Mouse (Mus musculus): ENCODE data around the gene Dcun1d4. TPM values are rescaled to one million over a fixed set of nuclear protein-coding genes. Genes with fewer than 3 reads are reported as not detected.
"Not testable (repeated sequence)": the region's sequence is repeated elsewhere in the genome, so short reads cannot be mapped to it uniquely, and the experiment has no call there.

Gene Dcun1d4
- total RNA-seq, 4 experiments from 2014 or later, result 126 to 143 (median 129) TPM

DNA sequence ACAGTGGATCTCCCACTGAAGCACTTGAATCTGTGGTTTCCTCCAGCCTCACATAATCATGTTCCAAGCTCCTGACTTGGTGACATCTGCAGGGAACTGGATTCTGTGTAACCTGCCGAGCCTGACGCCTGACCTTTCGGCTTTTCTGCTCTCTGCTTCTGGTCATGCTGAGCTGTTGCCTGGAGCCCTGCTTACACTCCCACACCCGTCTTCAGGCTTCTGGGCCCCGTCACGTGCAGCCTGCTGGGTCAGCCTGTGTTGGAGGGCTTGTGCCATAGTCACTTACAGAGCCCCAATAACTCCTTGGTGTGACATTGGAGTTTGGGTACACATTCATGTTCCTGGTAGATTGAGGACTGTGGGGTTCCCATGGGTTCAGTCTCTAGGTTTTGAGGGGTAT, 64.8 kb downstream of the Dcun1d4 start:
- no peak for DNase-seq (ENCODE audit: low spot score in 2 of 2)

GRCm38 (mm10) chr5:73547252-73547651, 66.5 kb downstream of the Dcun1d4 start:
- no peak for DNase-seq (ENCODE audit: low spot score in 2 of 2)

DNA sequence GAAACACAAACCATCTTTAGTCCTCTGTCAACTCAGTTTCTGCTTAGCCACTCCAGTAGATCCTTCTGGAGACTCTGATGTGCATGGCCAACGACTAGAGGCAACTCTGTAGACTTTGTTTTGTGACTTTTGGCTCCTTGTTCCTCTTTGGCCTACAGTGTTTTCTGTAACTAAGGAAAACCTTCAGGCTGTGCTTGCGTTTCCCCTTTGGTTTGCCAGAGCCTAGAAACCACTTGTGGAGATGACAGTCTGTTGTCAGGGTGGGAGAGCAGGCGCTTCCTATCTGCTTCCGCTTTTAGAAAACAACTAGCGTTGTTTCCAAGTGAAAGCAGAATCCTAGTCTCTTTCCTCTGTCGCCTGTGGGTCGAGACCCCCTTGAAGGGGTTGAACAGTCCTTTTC, 67.4 kb downstream of the Dcun1d4 start:
- no peak for DNase-seq (ENCODE audit: low spot score in 2 of 2)

DNA sequence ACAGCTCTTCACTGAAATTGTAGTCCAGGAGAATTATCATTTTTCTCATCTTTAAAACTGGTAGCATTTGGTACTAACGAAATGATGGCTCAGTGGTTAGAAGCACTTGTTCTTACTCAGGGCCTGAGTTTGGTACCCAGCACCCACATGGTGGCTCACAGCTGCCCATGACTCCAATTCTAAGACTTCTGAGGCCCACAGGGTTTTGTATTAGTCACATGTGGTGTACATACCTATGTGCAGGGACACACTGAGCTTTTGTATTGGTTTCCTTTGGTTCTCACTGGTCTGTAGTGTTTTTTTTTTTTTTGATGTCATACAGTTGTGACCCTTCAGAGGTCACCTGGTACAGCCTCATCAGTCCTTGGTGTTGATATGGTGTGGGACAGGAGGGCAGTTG, 68.0 kb downstream of the Dcun1d4 start:
- DNase-seq (ENCODE audit: low spot score in 2 of 2), result no peak

DNA sequence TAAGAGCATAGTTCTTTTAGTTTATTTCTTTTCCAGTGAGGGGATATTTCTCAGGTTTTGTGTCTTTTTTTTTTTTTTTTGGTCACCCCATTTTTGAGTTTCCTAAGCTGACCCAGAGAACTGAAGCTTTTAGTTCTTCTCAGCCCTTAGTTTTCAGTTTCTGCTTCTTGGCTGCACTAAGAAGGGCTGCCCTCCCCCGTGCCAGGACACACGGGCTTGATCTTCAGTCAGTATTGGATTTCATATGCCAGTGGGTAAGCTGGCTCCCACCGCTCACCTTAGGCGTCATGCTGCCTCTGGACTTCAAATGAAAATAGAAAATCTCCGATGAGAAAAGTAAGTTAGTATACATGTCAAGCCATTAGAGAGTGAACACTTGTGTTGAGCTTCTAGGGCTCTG, 71.0 kb downstream of the Dcun1d4 start:
- no peak for DNase-seq (ENCODE audit: low spot score in 2 of 2)

DNA sequence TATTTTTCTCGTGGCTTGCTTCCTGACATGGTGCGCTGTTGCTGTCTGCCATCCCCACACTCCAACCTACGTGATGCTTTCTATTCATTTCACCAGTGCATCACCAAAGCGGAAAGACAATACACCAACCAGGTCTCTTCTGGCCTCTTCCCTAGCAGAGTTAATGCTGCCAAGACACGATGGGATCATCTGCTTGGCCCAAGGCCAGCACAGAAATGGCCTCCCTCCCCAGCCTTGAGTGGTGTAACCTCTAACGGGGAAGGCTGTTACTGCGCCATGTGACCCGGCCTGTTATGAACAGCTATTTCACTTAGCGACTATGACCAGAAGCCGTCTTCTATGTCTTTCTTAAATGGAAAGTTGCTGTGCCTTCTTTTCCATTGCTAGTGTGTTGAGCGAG, 73.1 kb downstream of the Dcun1d4 start:
- DNase-seq (ENCODE audit: low spot score in 2 of 2), result no peak

- DNase-seq (ENCODE audit: low spot score in 2 of 2), result no peak
These were observed 74.5 kb downstream of the Dcun1d4 start for GRCm38 (mm10) chr5:73555096-73555852.

- no peak for DNase-seq (ENCODE audit: low spot score in 2 of 2)
These were observed 76.1 kb downstream of the Dcun1d4 start for GRCm38 (mm10) chr5:73556733-73557425.

DNA sequence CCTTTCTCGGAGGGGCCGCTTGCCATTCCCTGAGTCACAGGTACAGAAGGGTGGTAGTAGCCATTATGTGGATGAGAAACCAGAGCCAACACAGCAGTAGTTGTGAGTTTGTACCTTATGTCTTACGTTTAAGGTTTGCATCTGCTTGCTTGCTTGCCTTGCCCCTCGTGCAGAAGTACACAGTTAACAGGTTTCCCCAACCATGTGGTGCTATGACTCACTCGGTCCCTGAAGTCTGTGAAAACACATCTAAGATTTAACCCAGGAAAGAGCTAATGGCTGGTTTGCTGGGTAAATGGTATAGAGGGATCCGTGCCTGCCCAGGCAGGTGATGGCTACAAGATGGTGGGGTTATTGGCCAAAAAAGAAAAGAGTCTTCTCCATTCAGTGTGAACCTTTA, 78.0 kb downstream of the Dcun1d4 start:
- no peak for DNase-seq (ENCODE audit: low spot score in 2 of 2)

DNA sequence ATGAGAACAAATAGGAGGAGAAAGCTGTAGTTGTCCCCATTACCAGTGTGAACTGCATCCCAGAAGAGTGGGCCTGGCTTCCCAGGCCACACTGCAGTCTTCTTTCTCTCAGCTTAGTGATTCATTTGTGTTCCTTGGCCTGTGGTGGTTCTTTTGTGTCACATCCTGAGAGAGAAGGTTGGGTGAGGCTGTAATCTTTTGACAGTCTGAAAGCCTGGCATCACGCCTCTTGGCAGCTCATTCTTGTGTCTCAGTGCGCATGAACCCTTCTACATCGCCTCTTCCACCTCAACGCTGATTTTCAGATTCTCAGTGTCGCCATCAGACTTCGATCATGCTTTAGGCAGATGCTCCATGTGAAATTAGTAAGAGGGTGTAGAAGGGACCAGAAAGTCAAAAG, 83.2 kb downstream of the Dcun1d4 start:
- no peak for DNase-seq (ENCODE audit: low spot score in 2 of 2)

GRCm38 (mm10) chr5:73566119-73566518, 85.3 kb downstream of the Dcun1d4 start:
- peak in 1 of 2 experiments; percentile 2 for DNase-seq (ENCODE audit: low spot score in 2 of 2)

DNA sequence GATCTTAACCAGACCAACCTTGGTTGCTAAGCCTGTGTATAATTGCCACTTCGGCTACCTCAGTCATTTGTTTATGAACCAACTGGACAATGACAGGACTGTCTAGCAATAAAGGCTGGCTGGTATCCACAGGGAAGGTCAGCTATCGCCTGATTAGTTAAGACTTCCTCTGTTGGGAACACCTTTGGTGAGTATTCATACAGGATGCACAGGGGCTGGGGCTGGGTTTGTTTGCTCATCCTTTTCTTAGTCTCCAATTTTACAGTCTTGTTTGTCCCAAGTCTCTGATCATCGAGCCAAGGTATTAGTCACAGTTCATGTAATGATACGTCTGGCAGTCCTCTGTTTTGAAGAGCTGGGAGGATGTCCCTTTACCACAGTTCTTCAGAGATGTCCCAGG, 86.1 kb downstream of the Dcun1d4 start:
- peak in 1 of 2 experiments; percentile 3 for DNase-seq (ENCODE audit: low spot score in 2 of 2)

DNA sequence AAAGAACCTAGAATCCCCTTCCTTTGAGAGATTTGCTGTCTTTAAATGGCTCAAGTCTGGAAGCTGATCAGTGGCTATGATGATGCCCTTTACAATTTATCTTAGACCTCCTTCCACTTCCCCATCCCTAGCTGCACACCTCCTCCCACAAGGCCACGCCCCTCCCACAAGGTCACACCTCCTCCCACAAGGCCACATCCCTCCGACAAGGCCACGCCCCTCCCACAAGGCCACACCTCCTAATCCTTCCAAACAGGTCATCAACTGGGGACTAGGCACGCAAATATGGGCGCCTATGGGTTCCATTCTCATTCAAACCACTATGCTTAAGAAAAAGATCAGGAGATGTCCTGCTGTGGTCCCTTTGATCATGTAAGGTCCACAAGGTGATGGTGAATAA, 88.4 kb downstream of the Dcun1d4 start:
- DNase-seq (ENCODE audit: low spot score in 2 of 2), result peak in 1 of 2 experiments; percentile 4

DNA sequence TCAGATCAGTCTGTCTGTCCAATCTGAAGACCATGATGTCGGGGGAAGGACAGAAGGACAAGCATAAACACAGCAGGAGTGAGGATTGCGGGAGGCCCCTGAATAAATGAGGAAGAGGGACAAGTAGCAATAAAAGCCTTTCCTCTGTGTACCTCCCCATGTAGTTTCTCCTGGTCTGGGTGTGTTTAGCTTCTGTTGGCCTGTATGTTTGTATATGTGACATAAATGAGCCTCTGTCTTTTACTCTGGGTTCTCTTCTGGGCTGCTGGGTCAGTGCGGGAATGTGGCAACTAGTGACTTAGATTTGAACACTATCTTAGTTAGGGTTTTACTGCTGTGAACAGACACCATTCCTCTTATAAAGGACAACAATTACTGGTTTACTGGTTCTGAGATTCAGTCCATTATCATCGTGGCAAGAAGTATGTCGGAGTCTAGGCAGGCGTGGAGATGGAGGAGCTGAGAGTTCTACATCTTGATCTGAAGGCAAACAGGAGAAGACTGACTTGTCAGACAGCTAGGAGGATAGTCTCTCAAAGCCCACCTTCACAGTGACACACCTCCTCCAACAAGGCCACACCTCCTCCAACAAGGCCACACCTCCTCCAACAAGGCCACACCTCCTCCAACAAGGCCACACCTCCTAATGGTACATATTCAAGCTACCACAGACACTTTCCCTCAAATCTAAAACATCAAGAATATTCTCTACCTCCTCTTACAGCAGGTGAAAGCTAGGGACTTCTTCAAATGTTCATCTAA, 90.8 kb downstream of the Dcun1d4 start:
- peak in 1 of 2 experiments; percentile 2 for DNase-seq (ENCODE audit: low spot score in 2 of 2)

DNA sequence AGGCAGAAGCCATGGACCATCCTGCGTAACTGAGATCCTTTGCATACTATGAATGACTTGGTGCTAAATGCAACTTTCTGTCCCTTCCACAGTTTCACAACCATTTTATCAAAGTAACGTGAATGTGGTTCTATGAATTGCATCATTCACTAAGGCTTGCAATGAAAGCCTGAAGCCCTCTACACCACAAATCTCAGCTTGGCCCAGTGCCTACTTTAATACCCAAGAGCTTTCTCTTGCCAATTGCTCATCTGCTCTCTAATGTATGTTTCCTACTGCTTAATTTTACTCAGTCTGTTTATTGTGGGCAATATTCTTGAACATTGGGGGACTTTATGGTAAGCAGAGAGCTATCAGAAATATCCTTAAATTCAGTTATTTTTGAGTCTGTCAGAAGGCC, 92.0 kb downstream of the Dcun1d4 start:
- DNase-seq (ENCODE audit: low spot score in 2 of 2), result no peak

DNA sequence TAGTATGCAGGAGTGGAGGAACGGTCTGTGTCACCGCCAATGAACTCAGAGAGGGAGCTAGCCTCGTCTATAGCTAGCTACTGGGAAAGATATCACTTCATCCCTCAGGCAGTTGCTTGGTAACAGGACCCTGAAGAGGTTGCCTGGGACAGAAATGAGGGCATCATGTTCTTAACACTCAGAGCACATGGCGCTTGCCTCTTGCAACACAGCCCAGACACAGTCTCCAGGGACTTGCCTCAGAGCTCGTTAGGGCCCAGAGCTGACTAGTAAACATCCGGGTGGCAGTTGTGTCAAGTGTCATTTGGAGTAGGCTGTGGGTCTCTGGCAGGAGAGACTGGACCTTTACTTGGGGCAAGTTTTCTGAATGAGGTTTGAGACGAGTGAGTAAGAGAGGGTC, 93.0 kb downstream of the Dcun1d4 start:
- no peak for DNase-seq (ENCODE audit: low spot score in 2 of 2)

- no peak for DNase-seq (ENCODE audit: low spot score in 2 of 2)
These were observed 93.8 kb downstream of the Dcun1d4 start for GRCm38 (mm10) chr5:73574616-73575015.

DNA sequence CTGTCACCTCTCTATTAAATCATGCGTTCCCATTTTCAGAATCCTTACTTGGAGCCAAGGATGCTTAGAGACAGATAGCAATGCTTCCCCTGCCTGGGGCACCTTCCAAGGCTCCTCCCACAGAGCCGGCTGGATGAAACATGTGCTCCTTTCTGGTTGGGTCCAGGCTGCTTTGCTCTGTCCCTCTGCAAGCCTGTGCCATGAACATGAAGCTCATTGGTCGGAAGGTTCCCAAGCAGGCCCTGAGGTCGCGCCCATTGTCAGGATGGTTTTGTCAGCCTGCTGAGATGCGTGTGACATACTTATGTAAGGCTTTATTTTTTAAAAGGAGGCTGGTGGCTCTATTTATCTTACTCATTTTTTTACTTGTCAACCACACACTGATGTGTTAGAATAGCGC, 95.9 kb downstream of the Dcun1d4 start:
- DNase-seq (ENCODE audit: low spot score in 2 of 2), result peak in 1 of 2 experiments; percentile 54

DNA sequence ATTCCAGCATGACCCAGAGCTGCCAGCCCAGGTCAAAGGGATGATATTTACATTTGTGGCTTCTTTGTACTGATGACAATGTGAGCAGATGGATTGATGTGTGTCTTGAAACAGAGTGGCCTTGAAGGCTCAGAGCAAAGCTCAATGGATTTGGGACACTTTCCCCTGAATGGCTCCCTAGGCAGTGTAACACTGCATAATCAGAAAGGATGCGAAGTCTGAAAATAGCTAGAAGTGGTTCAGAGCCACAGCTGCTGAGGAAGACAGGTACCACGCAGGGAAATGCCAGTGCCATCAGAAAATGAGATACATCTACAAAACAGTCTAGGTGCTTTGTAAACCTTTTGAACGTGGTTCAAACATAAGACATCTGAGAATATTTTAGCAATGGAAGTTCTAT, 97.3 kb downstream of the Dcun1d4 start:
- no peak for DNase-seq (ENCODE audit: low spot score in 2 of 2)

DNA sequence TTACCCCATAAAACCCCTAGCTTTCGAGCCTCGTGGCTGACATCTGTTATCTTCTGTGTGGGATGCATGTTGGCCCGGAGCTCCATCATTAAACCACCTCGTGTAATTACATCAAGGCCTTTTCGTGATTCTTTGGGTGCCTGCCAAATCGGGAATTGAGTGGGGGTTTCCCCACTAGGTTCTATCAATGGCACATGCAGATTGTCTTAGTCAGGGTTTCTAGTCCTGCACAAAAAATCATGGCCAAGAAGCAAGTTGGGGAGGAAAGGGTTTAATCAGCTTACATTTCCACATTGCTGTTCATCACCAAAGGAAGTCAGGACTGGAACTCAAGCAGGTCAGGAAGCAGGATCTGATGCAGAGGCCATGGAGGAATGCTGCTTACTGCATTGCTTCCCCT, 103.2 kb downstream of the Dcun1d4 start:
- not testable (repeated sequence) for DNase-seq (ENCODE audit: low spot score in 2 of 2)

- no peak for DNase-seq (ENCODE audit: low spot score in 2 of 2)
These were observed 104.7 kb downstream of the Dcun1d4 start for GRCm38 (mm10) chr5:73585212-73586115.

Measured in left cerebral cortex, adult 8-10 months (tissue).